In genomic region chr19:58717925-58718324, GRCm38 (mm10) we compare ENCODE assay signal across 42 mouse cellular contexts. TPM values are rescaled to one million over a fixed set of nuclear protein-coding genes. Genes with fewer than 3 reads are reported as not detected.
"Had no signal": no experiment of that assay in that cellular context is flagged by ENCODE, and none has a peak within 500 bp of the region (broad histone marks: within the 10 kb centered on the region; RNA-seq: fewer than 3 reads in every experiment).

No protein-coding gene starts in this region.

- ATAC-seq: lung, postnatal 0 days; midbrain, embryonic 13.5 days; midbrain, embryonic 15.5 days; midbrain, embryonic 16.5 days had no signal

- H3K4me3 ChIP-seq: left cerebral cortex, adult 2 months; limb, embryonic 10.5 days; limb, embryonic 12.5 days; limb, embryonic 13.5 days; limb, embryonic 15.5 days; liver, embryonic 15.5 days; lung, embryonic 15.5 days; megakaryocyte, embryonic 14.5 days; midbrain, embryonic 10.5 days; midbrain, embryonic 12.5 days; midbrain, embryonic 13.5 days; midbrain, embryonic 15.5 days; myocyte; neural tube, embryonic 12.5 days; neural tube, embryonic 13.5 days had no signal

- H3K9ac ChIP-seq: limb, embryonic 12.5 days; limb, embryonic 13.5 days; limb, embryonic 15.5 days; liver, embryonic 14.5 days; liver, embryonic 15.5 days; lung, embryonic 14.5 days; lung, embryonic 15.5 days; midbrain, embryonic 12.5 days; midbrain, embryonic 13.5 days; midbrain, embryonic 15.5 days; neural tube, embryonic 12.5 days; neural tube, embryonic 13.5 days had no signal

- H3K36me3 ChIP-seq: limb, embryonic 10.5 days; limb, embryonic 12.5 days; limb, embryonic 13.5 days; limb, embryonic 15.5 days; liver, embryonic 15.5 days; lung, embryonic 15.5 days; midbrain, embryonic 10.5 days; midbrain, embryonic 12.5 days; midbrain, embryonic 13.5 days; midbrain, embryonic 15.5 days; neural tube, embryonic 12.5 days; neural tube, embryonic 13.5 days had no signal

- H3K9me3 ChIP-seq: limb, embryonic 10.5 days; limb, embryonic 13.5 days; limb, embryonic 15.5 days; liver, embryonic 15.5 days; lung, embryonic 15.5 days; megakaryocyte, embryonic 14.5 days; midbrain, embryonic 10.5 days; midbrain, embryonic 12.5 days; midbrain, embryonic 13.5 days; midbrain, embryonic 15.5 days; neural tube, embryonic 12.5 days; neural tube, embryonic 13.5 days had no signal

- H3K4me2 ChIP-seq: limb, embryonic 12.5 days; limb, embryonic 13.5 days; limb, embryonic 15.5 days; liver, embryonic 15.5 days; lung, embryonic 14.5 days; lung, embryonic 15.5 days; midbrain, embryonic 11.5 days; midbrain, embryonic 12.5 days; midbrain, embryonic 13.5 days; midbrain, embryonic 15.5 days; neural tube, embryonic 12.5 days; neural tube, embryonic 13.5 days had no signal

- DNase-seq: left cerebral cortex, postnatal 4 days; lung, adult 18-20 months; lung, adult 2 months; lung, embryonic 14.5 days; lung, postnatal 10 days; lung, postnatal 14 days; lung, postnatal 36 days; lung, postnatal 4 days; midbrain, embryonic 14.5 days had no signal

- H3K27me3 ChIP-seq: limb, embryonic 12.5 days; limb, embryonic 13.5 days; limb, embryonic 15.5 days; liver, embryonic 15.5 days; lung, embryonic 15.5 days; megakaryocyte, embryonic 14.5 days; midbrain, embryonic 12.5 days; midbrain, embryonic 13.5 days; midbrain, embryonic 15.5 days; neural tube, embryonic 12.5 days; neural tube, embryonic 13.5 days had no signal

- H3K4me1 ChIP-seq: limb, embryonic 10.5 days; limb, embryonic 12.5 days; limb, embryonic 13.5 days; limb, embryonic 15.5 days; liver, embryonic 15.5 days; lung, embryonic 15.5 days; megakaryocyte, embryonic 14.5 days; midbrain, embryonic 10.5 days; midbrain, embryonic 12.5 days; midbrain, embryonic 13.5 days; midbrain, embryonic 15.5 days; neural tube, embryonic 12.5 days; neural tube, embryonic 13.5 days had no signal

- H3K27ac ChIP-seq: left cerebral cortex, adult 2 months; limb, embryonic 10.5 days; limb, embryonic 12.5 days; limb, embryonic 13.5 days; limb, embryonic 15.5 days; liver, embryonic 14.5 days; liver, embryonic 15.5 days; lung, embryonic 15.5 days; macrophage; midbrain, embryonic 10.5 days; midbrain, embryonic 12.5 days; midbrain, embryonic 13.5 days; midbrain, embryonic 15.5 days; neural tube, embryonic 12.5 days; neural tube, embryonic 13.5 days had no signal

RNA-seq across cellular contexts. Expression of gene Pnliprp1, which starts 10.8 kb away (rescaled TPM):
- total RNA-seq: left cerebral cortex, adult 18-20 months; left cerebral cortex, adult 2 months; left cerebral cortex, adult 8-10 months; left cerebral cortex, postnatal 10 days; left cerebral cortex, postnatal 14 days; left cerebral cortex, postnatal 25 days; megakaryocyte progenitor cell, adult 5-6 weeks; megakaryocyte, adult 5-6 weeks; megakaryocyte-erythroid progenitor cell, adult 5-6 weeks; midbrain, postnatal 0 days; monocyte, adult 5-6 weeks had no signal
- polyA plus RNA-seq: limb, embryonic 11.5 days; limb, embryonic 12.5 days; macrophage; midbrain, embryonic 11.5 days; midbrain, embryonic 14.5 days; myocyte; neural tube, embryonic 11.5 days; neural tube, embryonic 12.5 days; neural tube, embryonic 13.5 days had no signal

RNA-seq across cellular contexts. Expression of gene Pnliprp2, which starts 41.6 kb away (rescaled TPM):
- total RNA-seq: left cerebral cortex, adult 18-20 months; left cerebral cortex, adult 2 months; left cerebral cortex, adult 8-10 months; left cerebral cortex, postnatal 10 days; left cerebral cortex, postnatal 14 days; left cerebral cortex, postnatal 25 days; megakaryocyte progenitor cell, adult 5-6 weeks; megakaryocyte, adult 5-6 weeks; megakaryocyte-erythroid progenitor cell, adult 5-6 weeks; monocyte, adult 5-6 weeks had no signal
- polyA plus RNA-seq: limb, embryonic 13.5 days; liver, adult 2 months; lung, adult 2 months; macrophage; midbrain, embryonic 10.5 days; midbrain, embryonic 11.5 days; midbrain, embryonic 12.5 days; midbrain, embryonic 14.5 days; midbrain, embryonic 15.5 days; midbrain, embryonic 16.5 days; midbrain, postnatal 0 days; myocyte; neural tube, embryonic 11.5 days; neural tube, embryonic 12.5 days had no signal
